Mouse (Mus musculus) ZHBTc4 (cell line): ENCODE measurements around the gene Abo.

Experiments
- DNase-seq: peaks from one replicate; pipeline ENCODE4 v3.0.0-alpha.2; 2011; ENCODE audit warnings: low read depth, low spot score

The Abo gene

DNA sequence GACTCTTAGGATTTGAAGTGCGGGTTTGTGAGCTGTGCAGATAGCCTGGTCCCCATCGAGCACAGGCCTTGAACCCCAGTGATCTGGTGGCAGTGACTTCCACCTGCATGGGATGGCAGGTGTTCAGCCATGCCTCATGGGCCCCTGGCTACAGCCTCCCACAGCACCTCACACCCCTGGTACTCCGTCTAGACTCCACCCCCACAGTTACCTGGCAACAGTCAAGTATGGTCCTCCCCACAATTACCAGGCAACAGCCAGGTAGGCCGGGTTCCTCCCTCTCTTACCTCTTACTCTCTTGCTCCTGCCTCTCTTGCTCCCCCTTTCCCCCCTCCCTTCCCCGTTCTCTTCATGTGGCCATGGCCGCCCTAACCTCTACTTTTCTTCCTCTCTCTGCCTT lies 5.9 kb upstream of the Abo start:
- DNase-seq = peak; percentile 53

DNA sequence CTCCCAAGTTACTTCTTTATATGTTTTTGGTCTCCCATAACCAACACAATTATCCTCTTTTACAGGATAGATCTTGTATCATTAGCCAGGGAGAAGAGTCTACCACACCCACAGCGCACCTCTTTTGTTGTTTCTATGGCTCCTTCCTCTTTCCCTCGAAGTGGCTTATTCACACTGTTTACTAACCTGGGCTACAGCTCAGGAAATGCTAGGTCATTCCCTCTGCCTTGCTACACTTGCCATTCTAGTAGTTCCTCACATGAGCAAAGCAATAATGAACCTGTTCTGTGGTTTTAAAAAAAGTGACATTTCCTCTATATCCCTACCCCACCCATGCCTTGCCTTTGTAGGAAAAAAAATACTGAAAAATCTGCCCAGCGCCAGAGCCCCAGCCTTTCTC lies 1.9 kb downstream of the Abo start:
- no peak for DNase-seq

DNA sequence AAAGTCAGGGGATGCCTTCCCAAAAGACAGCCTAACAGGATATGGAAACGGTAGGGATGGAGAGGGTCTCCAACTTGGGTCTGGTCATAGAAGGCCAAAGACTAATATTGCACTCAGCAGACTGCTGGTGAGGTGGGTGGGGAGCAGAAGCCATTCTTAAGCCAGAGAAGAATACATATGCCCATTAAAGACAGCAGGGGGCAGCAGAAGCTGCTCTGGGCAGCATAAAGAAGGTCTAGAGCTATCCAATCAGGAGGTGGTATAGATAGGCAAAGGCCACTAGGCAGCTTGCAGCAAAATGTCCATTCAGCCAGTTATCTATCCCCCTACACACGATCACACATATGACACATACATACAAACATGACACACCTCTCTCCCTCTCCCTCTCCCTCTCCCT lies 17.1 kb downstream of the Abo start:
- DNase-seq = peak; percentile 60

DNA sequence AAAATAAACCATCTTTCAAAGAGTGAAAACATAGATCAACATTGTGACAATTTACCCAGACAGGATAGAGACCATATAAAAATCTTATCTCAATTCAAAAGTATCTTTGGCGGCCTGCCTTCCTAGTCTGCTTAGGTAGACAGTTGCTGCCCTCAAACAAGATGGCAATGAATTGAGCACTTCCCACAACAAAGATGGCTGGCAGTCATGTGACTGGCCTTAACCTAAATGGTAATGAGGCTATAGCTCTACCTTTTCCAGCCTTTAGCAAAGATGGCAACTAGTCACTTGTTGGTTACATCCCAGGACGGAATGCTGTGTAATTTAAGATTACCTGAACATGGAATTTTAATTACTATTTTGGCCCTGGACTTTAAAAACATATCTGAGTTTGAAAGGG lies 32.3 kb downstream of the Abo start:
- no peak for DNase-seq

DNA sequence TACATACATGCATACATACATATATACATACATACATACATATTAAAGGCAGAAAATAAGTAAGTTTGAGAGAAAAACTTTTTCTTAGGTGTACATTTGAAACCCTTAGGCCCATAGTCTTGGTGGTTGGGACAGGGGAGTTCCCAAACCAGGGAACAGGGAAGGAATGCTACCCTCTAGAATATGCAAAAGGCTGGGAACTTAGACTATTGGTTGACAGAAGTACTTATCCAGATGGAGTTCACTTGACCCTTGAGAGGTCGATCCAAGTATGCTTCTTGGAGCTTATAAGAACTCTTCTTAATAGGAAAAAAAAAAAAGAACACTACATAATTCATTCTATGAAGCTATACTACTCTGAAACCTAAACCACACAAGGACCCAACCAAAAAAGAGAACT lies 36.7 kb downstream of the Abo start:
- DNase-seq = no peak

DNA sequence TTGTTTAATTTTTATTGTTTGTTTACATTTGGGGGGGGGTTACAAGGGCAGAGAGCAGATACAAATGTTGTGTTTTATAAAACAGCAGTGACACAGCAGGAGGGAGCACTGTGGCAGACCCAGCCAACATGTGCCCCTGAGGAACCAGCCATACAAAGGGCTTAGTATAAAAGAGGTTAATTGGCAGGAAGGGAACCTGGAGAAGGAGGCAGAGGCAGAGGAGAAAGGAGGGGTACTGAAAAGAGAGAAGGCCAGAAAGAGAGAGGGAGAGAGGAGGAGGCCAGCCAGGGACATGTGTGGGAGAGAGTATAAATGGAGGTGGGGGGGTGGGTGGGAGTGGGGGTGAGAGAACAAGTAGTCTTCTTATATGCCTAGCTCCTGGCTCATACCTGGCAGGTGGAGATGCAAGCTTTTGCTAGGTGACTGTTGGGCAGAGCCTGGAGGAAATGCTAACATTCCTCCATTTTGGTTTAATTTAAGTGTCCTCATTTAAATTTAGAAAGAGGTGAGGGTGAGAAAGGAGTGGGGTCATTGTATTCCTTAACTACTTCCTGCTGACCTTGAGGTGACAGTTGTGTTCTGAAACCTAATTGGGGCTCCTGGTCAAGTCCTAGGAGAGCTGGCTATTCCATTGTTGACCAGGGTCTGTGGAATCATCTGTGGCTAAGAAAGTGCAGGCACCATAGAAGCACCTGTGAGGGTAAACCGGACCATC lies 37.4 kb downstream of the Abo start:
- peak; percentile 68 for DNase-seq
